Mouse (Mus musculus) c-Kit-negative CD71-positive TER-119-positive erythroid progenitor cells, embryonic 14.5 days (primary cell): ENCODE results near the gene Smad9.

Experiments used
- DNase-seq: peaks from one replicate; pipeline ENCODE4 v3.0.0-alpha.2; 2013; ENCODE audit warnings: low read depth, low spot score

Smad9 gene

DNA sequence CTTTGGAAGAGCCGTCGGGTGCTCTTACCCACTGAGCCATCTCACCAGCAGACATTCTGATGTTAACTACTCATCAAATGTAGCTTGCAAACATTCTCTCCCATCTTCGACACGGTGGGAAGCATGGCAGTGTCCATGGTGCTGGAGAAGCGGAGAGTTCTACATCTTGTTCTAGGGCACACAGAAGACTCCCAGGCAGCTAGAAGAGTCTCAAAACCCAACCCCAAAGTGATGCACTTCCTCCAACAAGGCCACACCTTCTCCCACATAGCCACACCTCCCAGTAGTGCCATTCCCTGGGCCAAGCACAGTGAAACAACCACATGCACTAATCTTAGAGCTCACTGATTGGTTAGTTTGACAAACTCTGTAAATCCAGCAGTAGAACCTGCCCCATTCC is 53.7 kb downstream of the Smad9 start:
- no peak for DNase-seq

- no peak for DNase-seq
Observed at GRCm38 (mm10) chr3:54811616-54812015, 56.2 kb downstream of the Smad9 start.

- DNase-seq: no peak
Observed at GRCm38 (mm10) chr3:54813418-54813988, 58.1 kb downstream of the Smad9 start.

- no peak for DNase-seq
Observed at GRCm38 (mm10) chr3:54814622-54815021, 59.2 kb downstream of the Smad9 start.

GRCm38 (mm10) chr3:54815292-54815691 is 59.9 kb downstream of the Smad9 start:
- no peak for DNase-seq

GRCm38 (mm10) chr3:54822526-54822925 is 67.1 kb downstream of the Smad9 start:
- DNase-seq: no peak

DNA sequence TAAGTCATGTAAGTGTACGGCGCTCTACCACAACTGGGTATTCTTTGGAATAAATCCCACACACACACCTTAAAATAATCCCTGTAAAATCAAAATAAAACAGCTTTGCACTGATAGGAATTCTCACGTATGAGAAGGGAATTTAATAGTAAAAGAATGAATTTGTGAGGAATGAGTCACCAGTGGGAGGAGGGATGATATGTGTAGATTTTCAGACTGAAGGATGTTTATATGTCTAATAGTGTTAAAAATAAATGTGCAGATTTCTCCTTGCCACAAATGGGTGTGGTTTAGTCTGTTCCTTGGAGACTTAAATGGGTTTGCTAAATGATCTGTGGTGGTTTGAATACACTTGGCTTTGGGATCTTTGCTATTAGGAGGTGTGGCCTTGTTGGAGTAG is 77.1 kb downstream of the Smad9 start:
- no peak for DNase-seq

GRCm38 (mm10) chr3:54835421-54835820 is 80.0 kb downstream of the Smad9 start:
- no peak for DNase-seq
